Mouse (Mus musculus) layer of hippocampus, postnatal 36 days (tissue): Measurements from ENCODE around the gene Itih3. TPM values are rescaled to one million over a fixed set of nuclear protein-coding genes. Genes with fewer than 3 reads are reported as not detected.

Experiments
- DNase-seq, 2 experiments: peaks; one replicate each; pipeline ENCODE4 v3.0.0; 2022
- total RNA-seq, 2 experiments: library from RNA; stranded (reverse); gene quantifications; 2 replicates each; pipeline ENCODE4 v1.2.3; 2021

Gene Itih3
- 10 to 100 TPM; 23.5 to 25.9 TPM for total RNA-seq

DNA sequence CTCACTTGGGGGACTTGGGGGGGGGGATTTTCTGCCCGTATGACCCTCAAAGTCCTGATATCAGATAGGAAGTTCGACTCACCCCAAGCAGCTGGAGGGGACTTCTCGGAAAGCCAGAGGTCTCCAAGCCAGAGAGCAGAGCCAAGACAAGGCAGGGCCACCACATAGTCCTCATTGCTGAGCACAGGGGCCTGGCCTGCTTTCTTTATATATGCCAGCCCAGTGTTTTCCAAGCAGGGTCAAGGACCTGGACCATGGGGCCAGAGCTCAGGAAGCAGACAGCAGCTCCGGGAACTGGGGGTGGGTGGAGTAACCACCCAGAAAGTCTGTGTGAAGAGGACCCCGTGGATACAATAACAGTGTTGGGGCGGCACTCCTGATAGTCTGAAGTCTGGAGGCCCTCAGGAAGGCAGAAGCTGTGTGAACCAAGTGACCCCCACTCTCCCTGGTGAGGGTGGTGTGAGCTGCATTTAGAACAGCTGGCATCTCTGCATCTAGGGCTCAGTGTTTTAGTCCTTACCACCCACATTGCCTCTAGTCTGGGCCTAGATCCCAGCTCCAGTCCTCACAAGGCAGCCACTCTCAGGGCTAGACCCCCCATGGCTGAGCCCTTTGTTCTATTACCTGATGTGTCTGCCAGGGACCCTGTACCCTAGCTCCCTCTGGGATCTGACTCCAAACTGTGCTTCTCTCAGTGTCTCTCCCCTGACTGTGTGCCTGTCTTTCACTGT, at the start of gene Itih3:
Gene Itih3 (minus strand): TSS at position 386 of the 731 bp plus-strand sequence.
- peak; percentile 24 to 31 for DNase-seq

DNA sequence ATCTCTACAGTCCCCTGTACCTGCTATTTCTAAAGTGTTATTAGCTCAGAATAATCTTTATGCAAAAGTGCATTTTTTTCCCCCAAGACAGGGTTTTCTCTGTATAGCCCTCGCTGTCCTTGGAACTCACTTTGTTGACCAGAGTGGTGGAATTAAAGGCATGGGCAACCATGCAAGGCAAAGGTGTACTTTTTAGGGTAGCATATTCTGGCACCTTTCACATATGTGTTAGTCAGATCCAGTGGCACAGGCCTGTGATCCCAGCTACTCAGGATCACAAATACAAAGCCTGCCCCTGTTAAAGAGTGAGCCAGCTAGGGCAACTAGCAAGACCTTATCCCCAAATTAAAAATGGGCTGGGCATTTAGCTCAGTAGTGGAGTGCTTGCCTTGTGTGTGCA, 36.8 kb upstream of the Itih3 start:
- DNase-seq: no peak

DNA sequence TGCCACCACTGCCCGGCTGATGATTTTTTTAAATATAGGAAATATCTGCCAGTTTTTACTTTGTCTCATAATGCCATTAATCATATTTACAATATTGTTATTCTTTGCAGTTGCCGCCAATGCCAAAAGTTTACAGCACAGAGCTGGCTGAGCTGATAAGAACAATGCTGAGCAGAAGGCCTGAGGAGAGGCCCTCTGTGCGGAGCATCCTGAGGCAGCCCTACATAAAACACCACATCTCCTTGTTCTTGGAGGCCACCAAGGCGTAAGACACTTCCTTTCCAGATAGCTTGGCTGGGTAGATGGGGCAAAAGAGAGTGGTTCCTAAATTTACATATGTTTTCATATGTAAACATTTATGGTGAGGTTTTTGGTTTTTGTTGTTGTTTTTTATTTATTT, 35.5 kb upstream of the Itih3 start:
- DNase-seq: no peak

DNA sequence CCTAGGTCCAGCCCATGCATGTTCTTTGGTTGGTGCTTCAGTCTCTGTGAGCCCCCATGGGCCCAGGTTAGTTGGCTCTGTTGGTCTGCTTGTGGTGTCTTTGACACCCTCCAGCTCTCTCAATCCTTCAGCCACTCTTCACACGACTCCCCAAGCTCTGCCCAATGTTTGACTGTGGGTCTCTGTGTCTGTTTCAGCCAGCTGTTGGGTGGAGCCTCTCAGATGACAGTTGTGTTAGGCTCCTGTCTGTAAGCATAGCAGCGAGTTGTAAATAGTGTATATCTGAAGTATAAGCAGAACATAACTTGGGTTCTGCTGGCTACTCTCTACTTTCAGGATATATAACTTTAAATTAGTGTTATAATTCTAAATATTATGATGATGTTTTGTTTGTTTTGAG, 35.0 kb upstream of the Itih3 start:
- DNase-seq: no peak

DNA sequence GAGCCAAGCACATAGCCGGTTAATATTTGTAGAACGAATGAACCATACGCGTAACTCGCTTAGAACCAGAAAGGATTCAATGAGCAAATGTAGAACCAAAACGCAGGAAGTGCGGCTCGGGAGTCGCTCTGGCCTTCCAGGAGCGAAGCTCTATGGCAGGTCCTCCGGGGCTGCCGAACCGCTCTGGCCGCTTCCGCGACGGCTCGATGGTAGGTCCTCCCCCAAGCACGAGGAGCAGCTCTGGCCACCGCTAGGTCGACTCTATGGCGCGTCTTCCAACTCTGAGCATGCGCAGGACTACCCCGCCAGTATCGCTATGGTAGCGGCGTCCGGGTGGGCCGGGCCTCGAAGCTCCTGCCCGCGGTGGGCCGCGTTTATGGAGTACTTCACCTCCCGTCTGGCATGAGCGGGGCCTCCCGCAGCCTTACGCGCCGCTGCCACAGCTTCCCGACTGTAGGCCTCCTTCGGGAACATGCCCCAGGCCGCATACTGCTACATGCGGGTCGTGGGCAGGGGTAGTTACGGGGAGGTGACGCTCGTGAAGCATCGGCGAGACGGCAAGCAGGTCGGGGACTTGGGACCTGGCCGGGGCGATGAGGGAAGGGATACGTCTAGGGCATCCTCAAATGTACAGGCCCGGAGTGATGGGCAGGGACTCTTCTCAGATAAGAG, 27.7 kb upstream of the Itih3 start, which contains the start of gene Nek4:
Gene Nek4 (plus strand): TSS at position 224 of the 672 bp plus-strand sequence.
- peak; percentile 97 for DNase-seq

DNA sequence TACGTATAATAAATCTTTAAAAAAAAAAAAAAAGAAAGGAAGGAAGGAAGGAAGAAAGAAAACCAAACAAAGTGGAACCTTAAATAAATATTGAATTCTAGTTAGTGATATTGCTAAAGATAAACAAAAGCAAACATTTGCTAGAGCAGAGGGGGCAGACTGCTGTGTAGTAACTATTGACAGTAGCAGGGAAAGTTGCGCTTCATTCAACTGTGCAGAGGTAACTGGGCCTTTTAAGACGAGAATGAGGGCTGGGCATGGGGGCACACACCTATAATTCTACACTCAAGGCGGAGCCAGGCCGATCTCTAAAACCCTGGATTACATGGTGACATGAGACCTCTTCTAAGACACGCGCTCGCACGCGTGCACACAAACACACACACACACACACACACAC, 26.4 kb upstream of the Itih3 start:
- DNase-seq: no peak

DNA sequence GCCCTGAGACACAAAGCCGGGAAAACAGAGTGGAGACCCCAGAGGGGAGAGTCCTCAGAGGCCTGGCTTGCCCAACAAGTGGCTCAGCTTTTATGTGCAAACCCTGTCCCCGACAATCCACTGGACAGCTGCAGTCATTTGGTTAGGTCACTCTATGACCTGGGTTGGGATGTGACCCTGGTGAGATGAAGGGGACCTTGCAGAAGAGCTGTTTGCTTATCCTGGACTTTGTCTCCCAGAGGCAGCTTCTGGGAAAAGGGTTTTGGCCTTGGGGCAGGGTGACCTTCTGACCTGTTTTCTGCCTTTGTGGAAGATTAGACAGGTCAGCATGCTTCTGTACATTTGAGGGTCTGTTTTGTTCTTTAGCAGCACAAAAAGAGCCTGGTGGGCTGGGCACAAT, 21.2 kb upstream of the Itih3 start:
- no peak for DNase-seq

DNA sequence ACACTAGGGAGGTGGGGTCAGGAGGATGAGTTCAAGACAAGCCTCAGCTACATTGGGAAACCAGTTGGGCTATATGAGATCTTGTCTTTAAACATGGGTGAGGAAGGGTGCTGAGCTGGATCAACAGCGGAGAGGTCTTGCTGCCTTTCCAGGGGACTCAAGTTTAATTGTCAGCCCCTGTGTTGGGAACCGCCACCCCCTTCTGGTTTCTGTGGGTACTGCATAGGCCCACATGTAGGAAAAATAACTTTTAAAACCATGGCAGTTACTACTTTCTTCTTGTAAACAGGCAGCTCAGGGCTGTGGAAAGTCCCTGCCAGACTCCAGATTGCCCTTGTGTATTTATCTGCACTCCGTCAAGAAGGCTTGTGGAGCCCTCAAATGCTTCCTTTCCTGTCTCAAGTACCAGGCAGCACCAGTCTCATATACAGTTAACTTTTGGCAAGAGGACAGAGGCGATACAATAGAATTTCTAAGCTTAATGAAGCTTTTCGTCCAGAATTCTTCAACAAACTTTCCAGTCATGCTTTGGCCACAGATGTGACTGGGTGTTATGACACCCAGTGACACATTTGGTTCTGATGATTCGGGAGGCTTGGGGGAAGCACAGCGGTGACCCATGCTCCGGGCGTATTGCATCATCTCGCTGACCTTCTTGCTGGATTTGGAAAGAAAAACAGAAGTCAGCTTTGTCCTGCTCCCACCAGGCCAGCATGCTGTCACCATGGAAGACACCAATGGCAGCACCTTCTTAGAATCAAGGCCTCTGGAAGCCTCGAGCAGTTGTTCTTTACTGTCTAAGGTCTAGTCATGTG, 20.5 kb upstream of the Itih3 start:
- DNase-seq: peak; percentile 48 to 51

DNA sequence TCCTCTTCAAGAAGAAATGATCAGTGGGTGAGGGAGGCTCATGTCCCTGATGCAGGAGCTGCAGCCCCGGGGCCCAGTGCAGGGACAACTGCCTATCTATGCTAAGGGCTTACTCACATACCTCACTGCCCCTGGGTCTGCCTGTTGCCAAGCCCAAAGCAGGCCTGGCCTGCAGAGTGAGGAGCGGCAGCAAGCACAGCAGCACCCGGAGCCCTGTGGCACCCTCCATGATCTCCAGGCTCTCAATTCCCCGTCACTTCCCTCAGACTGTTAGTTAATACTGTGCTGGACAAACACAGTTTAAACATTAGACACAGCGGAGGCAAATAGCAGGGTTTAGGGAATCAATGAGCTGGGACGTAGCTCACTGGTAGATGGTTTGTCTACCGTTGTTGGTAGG, 19.5 kb upstream of the Itih3 start, which contains the start of gene Itih1:
Gene Itih1 (minus strand): TSS at position 252 of the 400 bp plus-strand sequence.
- no peak for DNase-seq

DNA sequence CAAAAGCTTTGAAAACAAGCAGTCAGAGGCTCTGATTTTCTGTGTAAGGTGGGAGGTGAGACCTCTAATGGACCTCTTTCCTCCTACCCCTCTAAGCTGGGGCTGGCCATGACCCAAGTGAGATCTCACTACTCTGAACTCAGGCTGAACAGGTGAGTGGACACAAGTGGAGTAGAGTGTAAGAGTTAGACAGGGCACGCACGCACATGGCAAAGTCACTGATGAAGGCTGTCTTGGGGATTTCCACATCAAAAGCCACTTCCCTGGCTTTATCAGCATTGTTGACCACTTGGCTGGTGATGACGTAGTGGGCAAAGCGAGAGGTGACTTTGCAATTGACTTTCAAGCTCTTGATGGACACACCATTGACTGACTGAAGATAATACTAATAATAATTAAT, 18.7 kb upstream of the Itih3 start:
- DNase-seq: no peak

DNA sequence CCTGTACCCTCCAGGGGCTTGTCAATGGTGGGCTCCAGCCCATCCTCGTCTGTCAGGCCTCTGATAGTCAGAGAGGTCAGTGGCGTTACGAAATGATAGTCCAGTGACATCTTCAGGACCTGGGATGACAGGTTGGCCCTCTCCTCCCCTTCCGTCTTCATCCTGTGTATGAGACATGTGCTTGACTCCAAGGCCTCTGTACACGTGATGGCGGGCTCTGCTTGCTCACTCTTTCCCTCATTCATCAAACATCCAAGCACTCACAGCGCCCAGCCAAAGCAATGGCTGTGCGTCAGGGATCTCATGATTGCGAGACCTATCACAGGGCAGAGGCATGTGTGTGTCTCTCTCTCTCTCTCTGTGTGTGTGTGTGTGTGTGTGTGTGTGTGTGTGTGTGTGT, 9.8 kb upstream of the Itih3 start:
- no peak for DNase-seq

DNA sequence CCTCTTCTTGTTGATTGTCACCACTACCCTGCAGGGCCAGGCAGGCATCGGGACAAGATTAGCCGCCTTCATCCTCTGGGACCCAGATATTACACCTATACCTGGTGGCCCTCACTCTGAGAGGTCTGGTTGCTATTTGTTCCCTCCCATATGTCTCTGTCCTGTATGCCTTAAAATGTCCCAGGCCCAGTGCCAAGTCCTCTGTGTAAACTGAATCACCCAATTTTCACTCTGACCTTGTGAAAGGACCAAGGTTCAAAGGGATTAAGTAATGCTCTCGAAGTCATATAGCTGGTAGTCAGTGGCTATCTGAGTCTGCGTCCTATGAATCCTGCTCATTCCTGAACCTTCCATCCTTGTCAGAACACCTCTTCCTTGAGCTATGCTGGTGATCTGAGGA, 6.8 kb upstream of the Itih3 start:
- DNase-seq: no peak

DNA sequence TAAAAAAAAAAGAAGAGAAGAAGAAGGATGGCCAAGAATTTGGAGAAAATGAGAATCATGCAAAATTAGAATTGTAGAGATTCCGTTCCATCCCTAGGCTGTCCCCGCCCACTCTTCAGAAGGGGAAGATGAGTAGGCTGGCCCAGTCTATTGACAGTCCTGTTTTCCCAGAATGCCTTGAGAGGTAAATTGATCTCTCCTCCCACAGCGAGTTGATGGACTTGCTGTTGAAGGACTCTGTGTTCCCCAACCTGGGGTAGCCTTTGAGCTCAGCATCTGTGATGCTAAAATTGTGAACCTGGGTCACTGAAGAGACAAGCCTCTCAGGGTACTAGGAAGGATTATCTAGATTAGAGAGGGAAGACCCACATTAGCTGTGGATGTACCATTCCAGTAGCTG, 1.9 kb upstream of the Itih3 start:
- no peak for DNase-seq

DNA sequence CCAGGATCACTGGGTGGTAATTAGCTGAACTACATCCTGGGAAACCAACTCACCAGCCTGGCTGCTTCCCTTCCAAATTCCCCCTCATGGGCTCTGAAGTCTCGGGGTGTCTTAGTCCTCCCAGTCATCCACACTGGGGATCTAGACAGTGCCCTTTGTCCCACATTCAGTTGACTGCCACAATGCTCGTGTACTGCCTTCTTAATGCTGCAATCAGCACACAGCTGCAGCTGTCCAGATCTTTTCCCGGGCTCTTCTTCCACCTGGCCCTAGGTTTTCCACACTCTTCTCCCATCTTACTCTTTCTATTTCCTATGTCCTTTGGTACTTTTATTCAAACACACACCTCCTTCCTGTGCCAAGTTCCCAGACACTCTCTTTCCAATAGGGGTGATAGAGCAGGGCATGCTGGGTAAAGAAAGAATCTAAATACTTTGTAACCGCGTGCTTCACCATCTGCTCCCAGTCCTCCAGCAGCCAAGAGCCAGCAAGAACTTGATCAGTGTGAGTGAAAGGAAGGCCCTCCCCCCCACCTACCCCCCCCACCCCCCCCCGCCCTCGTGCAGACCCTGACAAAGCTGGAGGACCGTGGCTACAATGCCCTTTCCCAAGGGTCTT, 1.4 kb downstream of the Itih3 start:
- DNase-seq: no peak

DNA sequence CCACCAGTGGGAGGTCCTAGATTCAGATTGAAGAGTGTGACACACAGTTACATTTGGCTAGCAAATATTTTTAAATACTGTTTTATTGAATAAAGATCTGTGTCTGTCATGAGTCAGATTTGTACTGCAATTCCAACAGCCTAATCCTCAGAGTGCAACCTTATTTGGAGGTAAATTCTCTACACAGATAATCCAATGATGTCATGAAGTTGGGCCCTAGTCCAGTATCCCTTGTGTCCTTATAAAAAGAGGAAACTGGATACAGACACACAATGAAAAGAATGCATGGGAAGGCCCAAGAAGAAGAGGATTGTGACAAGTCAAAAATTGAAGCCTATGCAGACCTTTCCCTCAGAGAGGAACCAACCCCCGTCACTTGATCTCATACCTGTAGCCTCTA, 7.0 kb downstream of the Itih3 start:
- no peak for DNase-seq

DNA sequence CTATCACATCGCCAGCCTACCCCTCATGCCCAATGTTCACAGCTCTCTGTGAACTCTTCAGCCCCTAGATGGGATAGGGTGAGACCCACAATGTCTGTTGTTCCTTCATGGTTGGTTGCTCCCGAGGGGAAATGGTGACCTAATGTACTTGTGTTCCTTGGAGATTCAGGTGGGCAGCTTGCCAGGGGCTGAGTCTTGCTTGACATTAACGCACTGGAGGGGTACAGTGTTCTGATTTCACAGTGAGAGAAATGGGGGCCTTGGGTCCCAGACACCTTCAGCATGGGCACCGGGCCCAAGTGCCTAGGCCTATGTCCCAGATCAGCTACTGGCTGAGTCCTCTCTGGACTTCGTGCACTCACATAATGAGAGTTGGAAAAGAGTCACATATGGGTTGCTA, 10.2 kb downstream of the Itih3 start:
- no peak for DNase-seq

DNA sequence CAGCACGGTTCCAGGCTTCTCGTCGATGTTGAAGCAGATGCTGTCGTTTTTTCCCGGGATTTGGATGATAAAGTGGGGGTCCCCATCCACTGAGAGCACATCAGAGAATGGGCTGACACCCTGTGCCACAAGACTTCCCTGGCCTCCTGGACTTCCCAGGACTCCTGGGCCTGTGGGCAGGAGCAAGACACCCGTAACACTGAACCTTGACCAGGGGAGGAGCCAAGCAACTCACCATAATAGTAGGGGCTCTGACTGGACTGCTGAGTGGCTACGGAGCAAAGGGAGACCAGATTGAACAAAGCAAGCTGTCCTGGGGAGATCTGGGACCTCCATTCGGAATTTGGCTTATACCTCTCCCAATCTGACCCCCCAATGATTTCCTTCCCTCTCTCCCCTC, 10.9 kb downstream of the Itih3 start:
- DNase-seq: no peak

DNA sequence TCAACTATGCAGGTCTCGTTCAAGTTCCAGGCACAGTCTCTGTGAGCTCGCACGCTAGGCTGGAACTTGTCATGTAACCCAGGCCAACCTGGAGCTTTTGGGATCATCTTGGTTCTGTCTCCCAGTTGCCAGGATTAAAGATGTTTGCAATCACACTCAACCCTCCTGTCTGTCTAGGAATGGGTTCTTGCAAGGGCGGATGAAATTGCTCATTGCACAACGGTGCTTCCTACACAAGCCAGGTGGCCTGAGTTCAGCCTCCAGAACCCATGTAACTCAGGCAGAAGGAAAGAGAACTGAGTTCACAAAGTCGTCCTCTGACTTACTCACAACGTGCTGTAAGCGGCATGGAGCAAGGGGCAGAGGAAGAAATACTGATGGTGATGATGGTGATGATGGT, 12.4 kb downstream of the Itih3 start:
- no peak for DNase-seq

DNA sequence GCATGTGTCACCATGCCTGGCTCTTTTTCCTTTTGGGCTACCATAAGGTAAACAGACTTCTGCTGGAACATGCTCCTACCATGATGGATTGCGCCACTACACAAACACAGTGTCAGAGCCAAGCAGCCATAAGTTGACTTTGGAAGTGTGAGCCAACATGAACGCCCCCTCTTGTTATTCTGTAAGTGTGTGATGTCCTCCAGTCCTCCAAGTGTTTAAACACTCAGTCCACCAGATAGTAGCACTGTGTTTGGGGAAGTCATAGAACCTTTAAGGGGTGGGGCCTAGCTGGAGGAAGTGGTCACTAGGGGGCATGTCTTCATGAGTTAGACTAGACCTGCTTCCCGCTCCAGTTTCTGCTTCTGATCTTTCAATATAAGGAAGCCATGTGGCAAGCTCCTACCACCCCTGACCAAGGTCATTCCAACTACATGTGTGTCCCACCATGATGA, 15.7 kb downstream of the Itih3 start:
- DNase-seq: no peak

DNA sequence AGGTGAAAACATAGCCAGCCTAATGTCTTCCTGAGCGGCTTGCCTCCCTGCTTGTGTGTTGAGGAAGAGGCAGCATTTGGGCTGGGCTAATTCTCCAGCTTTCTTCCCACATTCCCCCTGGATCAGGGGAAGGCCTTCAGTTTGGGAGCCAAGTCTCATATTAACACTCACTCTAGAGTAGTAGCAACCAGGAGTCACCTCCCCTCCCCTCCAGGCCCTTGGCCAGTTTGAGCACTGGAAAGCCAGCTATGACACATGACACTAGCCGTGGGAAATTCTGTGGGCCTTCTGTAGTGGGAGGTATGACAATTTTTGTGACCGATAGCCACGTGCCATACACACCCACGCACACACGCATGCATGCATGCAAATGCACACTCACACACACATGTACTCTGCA, 17.6 kb downstream of the Itih3 start:
- DNase-seq: no peak

DNA sequence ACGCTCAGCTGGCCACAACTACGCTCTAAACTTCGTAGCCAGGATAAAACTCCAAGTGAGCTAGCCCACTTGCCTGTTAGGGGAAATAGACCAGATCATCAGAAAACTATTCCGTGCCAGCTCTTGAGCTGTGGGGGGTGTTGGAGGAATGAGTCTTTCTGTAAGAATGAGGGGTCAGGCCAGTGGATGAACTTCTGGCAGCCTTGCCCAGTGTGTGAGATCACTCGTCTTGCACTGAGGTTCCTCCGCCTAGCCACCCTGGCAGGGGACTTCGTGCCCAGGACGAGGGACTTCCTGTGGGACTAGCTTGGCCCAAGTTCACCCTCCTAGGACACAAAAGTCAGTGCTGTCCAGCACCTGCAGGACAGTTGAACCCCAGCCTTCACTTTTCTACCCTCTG, 19.3 kb downstream of the Itih3 start:
- DNase-seq: no peak

DNA sequence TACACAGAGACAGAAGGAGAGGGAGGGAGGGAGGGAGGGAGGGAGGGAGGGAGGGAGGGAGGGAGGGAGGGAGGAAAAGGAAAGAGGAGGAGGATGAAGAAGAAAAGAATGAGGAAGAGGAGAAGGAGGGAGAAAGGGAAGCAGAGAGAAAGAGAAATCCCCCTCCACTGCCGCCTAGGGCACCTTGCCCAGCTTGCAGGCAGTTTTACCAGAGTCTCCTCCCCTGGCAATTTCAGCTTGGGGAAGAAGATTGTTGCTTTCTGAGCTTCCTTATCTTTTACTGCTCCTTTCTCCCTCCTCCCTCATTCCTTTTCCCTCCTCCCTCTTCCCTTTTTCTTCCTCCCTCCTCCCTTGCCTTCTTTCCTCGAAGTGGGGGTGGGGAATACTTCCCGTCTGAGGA, 20.5 kb downstream of the Itih3 start:
- DNase-seq: no peak

DNA sequence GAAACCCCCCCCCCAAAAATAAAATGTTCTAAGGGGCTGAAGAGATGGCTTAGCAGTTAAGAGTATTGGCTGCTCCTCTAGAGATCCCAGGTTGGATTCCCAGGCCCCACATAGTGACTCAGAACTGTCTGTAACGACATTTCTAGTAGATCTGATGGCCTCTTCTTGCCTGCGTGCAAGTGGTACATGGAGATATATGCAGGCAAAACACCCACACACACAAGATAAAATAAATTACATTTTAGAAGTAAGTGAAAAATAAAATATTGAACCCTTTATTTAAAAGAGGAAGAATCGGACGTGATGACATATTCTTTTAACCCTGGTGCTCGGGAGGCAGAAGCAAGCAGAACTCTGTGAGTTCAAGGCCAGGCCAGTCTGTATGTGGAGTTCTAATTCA, 20.9 kb downstream of the Itih3 start:
- DNase-seq: no peak
